Mouse (Mus musculus) CH12.LX (cell line): Measurements from ENCODE around the gene Lin7b.

Source experiments
- CTCF ChIP-seq, 2 experiments: IDR thresholded peaks in 1 of 2; conservative IDR thresholded peaks in 1 of 2; 2 replicates each; pipeline ENCODE4 v1.5.1; 2011 to 2012; ENCODE audit warnings: low read depth in 2 of 2, low read length in 2 of 2, improper control_type of control experiment in 1 of 2, inconsistent platforms in 1 of 2, mild to moderate bottlenecking in 1 of 2, moderate library complexity in 1 of 2
- HCFC1 ChIP-seq: IDR thresholded peaks from 2 replicates; pipeline ENCODE4 v1.6.1; 2012; ENCODE audit warnings: low read depth, mild to moderate bottlenecking, inconsistent platforms, low read length, improper control_type of control experiment
- NRF1 ChIP-seq: IDR thresholded peaks from 2 replicates; pipeline ENCODE4 v1.6.1; 2014; ENCODE audit warnings: low read depth, mild to moderate bottlenecking, inconsistent platforms, low read length, improper control_type of control experiment, moderate library complexity
- POLR2A ChIP-seq: IDR thresholded peaks from 2 replicates; pipeline ENCODE4 v1.6.1; 2011; ENCODE audit warnings: low read depth, mild to moderate bottlenecking, improper control_type of control experiment, low read length
- ZKSCAN1 ChIP-seq: IDR thresholded peaks from 2 replicates; pipeline ENCODE4 v1.6.1; 2012; ENCODE audit warnings: low read depth, inconsistent platforms, low read length, improper control_type of control experiment, borderline replicate concordance

DNA sequence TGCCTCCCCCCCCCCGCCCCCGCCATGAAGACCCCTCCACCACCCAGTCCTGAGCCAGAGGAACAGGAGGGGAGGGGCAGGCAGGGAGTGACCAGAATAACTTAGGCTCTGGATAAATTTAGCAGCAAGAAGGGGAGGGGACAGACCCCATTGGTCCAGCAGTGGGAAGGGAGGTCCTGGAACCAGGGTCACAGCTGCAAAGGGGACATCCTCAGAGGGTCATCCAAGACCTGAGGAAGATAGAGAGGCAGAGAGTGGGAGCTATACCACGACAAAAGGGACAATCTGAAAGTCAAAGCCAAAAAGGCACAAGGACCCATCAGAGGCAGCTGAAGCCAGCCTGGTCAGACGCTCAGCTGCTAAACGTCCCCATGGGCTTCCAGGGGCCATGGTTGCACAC lies 35.3 kb downstream of the Lin7b start, which contains the start of gene Hrc:
- no peak for TF ChIP-seq CTCF (conservative IDR thresholded peaks at IDR 0.05 in 1 of 2, IDR thresholded peaks at IDR 0.05 in 1 of 2; ENCODE audit: low read depth in 2 of 2, low read length in 2 of 2)
- no peak for TF ChIP-seq NRF1
- no peak for TF ChIP-seq POLR2A
- TF ChIP-seq HCFC1: no peak
- TF ChIP-seq ZKSCAN1: no peak
